Mouse (Mus musculus) neural tube, embryonic 13.5 days (tissue): ENCODE measurements at regions not wholly inside any gene's neighbourhood (a gene's known extent, or its start where the extent isn't known, plus 50 kb on each side); places are given as distances from the start of the nearest gene placed in this dataset.

Source experiments
- ATAC-seq: fragments of 200-750 bp; cut with Nextera tagmentation; 2 replicates; pipeline ENCODE4 v1.8.0; 2017; ENCODE audit warnings: low read depth, mild to moderate bottlenecking, moderate TSS enrichment, moderate library complexity
- H3K27ac ChIP-seq: fragments of 300-500 bp; sonication (generic); replicated peaks from 2 replicates; pipeline ENCODE4 v1.5.1; 2015; ENCODE audit warnings: moderate library complexity, mild to moderate bottlenecking, inconsistent platforms
- H3K27me3 ChIP-seq: fragments of 300-500 bp; sonication (generic); 2 replicates; pipeline ENCODE4 v1.6.1; 2015; ENCODE audit warnings: mild to moderate bottlenecking, inconsistent platforms
- H3K36me3 ChIP-seq: fragments of 300-500 bp; sonication (generic); 2 replicates; pipeline ENCODE4 v1.6.1; 2015; ENCODE audit warnings: mild to moderate bottlenecking, inconsistent platforms
- H3K4me1 ChIP-seq: fragments of 300-500 bp; sonication (generic); replicated peaks from 2 replicates; pipeline ENCODE4 v1.6.1; 2015; ENCODE audit warnings: inconsistent platforms
- H3K4me2 ChIP-seq: fragments of 300-500 bp; sonication (generic); 2 replicates; pipeline ENCODE4 v1.6.1; 2015; ENCODE audit warnings: inconsistent platforms, mild to moderate bottlenecking, moderate library complexity
- H3K4me3 ChIP-seq: fragments of 300-500 bp; sonication (generic); 2 replicates; pipeline ENCODE4 v1.5.1; 2015; ENCODE audit warnings: mild to moderate bottlenecking, inconsistent platforms
- H3K9ac ChIP-seq: fragments of 300-500 bp; sonication (generic); 2 replicates; pipeline ENCODE4 v1.6.1; 2015; ENCODE audit warnings: moderate library complexity, mild to moderate bottlenecking, inconsistent platforms
- H3K9me3 ChIP-seq: fragments of 300-500 bp; sonication (generic); 2 replicates; pipeline ENCODE4 v1.6.1; 2016; ENCODE audit warnings: inconsistent platforms
- WGBS: fragments of 180-500 bp; shearing (Covaris S2); methylation state at CpG from one replicate; pipeline ENCODE4 v1.1.7; 2015; 5-methylcytosine and 5-hydroxymethylcytosine counted together

GRCm38 (mm10) chr8:12221506-12221905 is 57.1 kb upstream of the A230072I06Rik start:
- 83% methylated on average over 9 of the region's 9 CpGs for WGBS

GRCm38 (mm10) chr8:12223376-12223775 is 55.2 kb upstream of the A230072I06Rik start:
- H3K9ac ChIP-seq, result no peak overlapping the region
- no peak for ATAC-seq
- H3K36me3 ChIP-seq, result no peaks in the 10 kb centered on the region

More at GRCm38 (mm10) chr8:12221506-12221905, 57.1 kb upstream of the A230072I06Rik start:
- Histone ChIP-seq H3K27me3 (peaks cover 17% of the 10 kb centered on the region; the same call in 1 of the 2 replicates), H3K27ac (no peak overlapping the region), H3K9me3 (no peaks in the 10 kb centered on the region), H3K4me2 (no peak overlapping the region), H3K4me1 (no peaks in the 10 kb centered on the region), H3K4me3 (no peak overlapping the region), H3K9ac (no peak overlapping the region), H3K36me3 (no peaks in the 10 kb centered on the region)
- no peak for ATAC-seq

More at GRCm38 (mm10) chr8:12223376-12223775, 55.2 kb upstream of the A230072I06Rik start:
- Histone ChIP-seq H3K27me3 (peaks cover 17% of the 10 kb centered on the region; the same call in 1 of the 2 replicates), H3K27ac (no peak overlapping the region), H3K4me2 (no peak overlapping the region), H3K4me3 (no peak overlapping the region), H3K9me3 (no peaks in the 10 kb centered on the region), H3K4me1 (no peaks in the 10 kb centered on the region)
- WGBS, result 100% methylated on average over 1 of the region's 1 CpGs
